Mouse (Mus musculus) bone marrow, adult 2 months (tissue): ENCODE results near the gene Zfp800.

ENCODE experiments used
- CTCF ChIP-seq: fragments of 200-500 bp; IDR thresholded peaks from 2 replicates; pipeline ENCODE4 v1.5.1; 2011; ENCODE audit warnings: low read length, control low read depth; ENCODE audit not compliant: control insufficient read depth, insufficient read depth
- POLR2A ChIP-seq: fragments of 200-500 bp; IDR thresholded peaks from 2 replicates; pipeline ENCODE4 v1.6.1; 2011; ENCODE audit warnings: low read depth, mild to moderate bottlenecking, control low read depth, low read length, borderline replicate concordance; ENCODE audit not compliant: control insufficient read depth

DNA sequence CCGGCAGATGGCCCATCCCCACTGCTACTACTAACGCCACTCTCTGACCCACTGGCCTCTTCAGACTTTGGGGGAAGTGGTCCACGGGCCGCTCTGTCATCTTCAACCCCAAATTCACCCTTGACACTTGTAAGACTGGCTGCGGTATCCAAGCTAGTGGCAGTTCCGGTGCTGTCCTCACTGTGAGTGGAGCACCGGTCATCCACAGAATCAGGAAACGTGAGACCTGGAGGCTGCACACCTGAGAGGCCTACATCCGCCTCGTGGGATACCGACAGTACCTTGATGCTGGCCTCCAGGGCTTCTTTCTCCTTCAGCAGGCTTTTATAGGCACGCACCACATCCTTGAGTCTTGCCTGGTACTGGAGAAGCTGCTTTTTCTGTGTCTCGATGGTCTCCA is 23.1 kb upstream of the Zfp800 start:
- TF ChIP-seq CTCF (no peak), POLR2A (no peak)
